Mouse (Mus musculus): ENCODE results near the gene Plaur. TPM values are rescaled to one million over a fixed set of nuclear protein-coding genes. Genes with fewer than 3 reads are reported as not detected.
"Not testable (repeated sequence)": the region's sequence is repeated elsewhere in the genome, so short reads cannot be mapped to it uniquely, and the experiment has no call there.

The Plaur gene
- total RNA-seq, 2 experiments from 2014 or later, result 3.5 to 4.0 TPM

DNA sequence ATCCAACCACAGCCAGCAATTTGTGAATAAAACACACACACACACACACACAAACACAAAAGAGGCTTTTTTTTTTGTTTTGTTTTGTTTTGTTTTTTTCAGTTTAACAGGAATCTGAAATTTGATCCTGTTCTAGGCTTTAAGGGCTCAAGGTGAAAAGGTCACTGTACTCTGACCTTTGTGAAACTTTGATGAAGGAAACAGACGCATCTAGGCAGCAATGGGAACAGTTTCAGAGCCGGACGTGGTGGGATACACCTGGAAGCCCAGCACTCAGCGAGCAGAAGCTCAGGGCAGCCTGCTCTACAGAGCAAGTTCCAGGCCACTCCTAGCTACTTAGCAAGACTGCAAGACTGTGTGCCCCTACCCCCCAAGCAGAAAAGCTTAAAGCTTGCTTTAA lies 42.6 kb downstream of the Plaur start:
- intact Hi-C loops (cut with DNase I), result loop anchor here (5.0 kb wide), 1 partner anchor 33 kb away; no protein-coding TSS in a partner anchor
- DNase-seq, result no peak

DNA sequence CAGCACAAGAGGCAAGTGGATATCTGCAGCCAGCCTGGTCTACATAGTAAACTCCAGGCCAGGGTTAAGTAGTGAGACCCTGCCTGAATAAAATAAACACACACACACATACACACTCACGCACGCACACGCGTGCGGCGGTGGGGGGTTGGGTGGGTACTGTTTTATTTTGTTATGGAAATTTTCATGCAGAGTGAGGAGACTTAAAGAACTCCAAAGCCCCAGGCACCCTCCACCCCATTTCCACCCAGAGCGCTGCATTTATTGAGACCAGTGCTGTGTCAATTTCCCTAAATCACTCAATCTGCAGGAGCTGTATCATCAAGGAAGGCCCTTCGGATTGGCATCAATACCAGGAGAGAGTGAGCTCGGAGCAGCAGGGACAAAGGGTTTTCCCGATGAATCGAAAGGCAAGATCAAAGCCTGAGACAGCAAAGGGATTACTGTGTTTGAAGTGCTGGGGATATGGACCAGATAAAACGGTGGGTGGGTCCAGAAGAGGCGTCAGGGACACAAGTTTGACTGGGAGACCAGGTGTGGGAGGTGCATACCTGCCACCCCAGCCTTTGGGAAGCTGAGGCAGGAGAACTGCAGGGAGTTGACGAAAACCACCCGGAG lies 43.3 kb downstream of the Plaur start:
- no peak for DNase-seq
- intact Hi-C loops (cut with DNase I), result loop anchor here (5.0 kb wide), 1 partner anchor 33 kb away; no protein-coding TSS in a partner anchor

- peak; percentile 23 to 41 for DNase-seq
- intact Hi-C loops (cut with DNase I), result loop anchor here (5.0 kb wide), 1 partner anchor 34 kb away; no protein-coding TSS in a partner anchor
Measured at GRCm38 (mm10) chr7:24506065-24506459, 43.8 kb downstream of the Plaur start.

DNA sequence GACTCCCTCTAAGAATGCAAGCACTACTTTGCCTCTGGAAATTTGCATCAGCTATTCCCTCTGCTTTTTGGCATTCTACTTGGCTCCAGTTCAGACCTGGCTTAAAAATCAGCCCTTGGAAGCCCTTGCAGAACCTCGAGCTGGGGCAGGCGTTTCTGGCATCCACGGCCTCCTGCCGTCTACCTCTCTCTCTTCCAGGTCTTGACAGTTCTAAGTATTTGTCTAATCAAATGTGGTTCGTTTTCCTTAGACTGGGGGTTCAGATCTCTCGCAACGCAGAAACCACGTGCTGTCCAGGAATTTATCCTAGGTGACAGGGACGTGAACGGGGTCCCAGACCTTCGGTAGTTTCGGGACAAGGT lies 44.2 kb downstream of the Plaur start:
- peak; percentile 25 to 74 for DNase-seq
- intact Hi-C loops (cut with DNase I), result loop anchor here (5.0 kb wide), 1 partner anchor 34 kb away; no protein-coding TSS in a partner anchor

GRCm38 (mm10) chr7:24506838-24507725 lies 44.8 kb downstream of the Plaur start, which contains the start of gene Zfp428:
TSS of gene Zfp428 (plus strand) at chr7:24507006.
- DNase-seq, result peak; percentile 91
- intact Hi-C loops (cut with DNase I), result loop anchor here (1.0 to 5.0 kb wide), 2 partner anchors 23 to 35 kb away; partner anchors contain the start of gene Irgq

GRCm38 (mm10) chr7:24507726-24508114 lies 45.4 kb downstream of the Plaur start:
- intact Hi-C loops (cut with DNase I), result loop anchor here (1.0 to 5.0 kb wide), 2 partner anchors 23 to 35 kb away; partner anchors contain the start of gene Irgq

DNA sequence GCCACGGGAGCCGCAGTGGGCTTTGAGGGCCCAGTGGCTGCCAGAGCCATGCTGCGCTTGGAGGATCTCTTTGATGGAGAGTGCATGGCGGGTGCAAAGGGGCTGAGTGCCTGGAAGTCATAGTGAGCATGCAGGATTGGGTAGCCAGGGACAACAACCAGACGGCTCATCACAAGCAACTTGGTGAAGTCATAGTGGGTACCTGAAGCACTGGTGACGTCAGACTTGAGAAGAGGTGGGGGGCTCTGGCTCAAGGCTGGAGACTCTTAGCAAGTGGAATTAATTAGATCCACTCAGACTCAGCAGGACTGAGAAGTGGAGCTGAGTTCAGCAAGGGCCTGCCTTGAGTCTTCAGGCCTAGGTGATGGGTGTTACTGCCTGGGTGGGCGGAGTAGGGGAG lies 50.1 kb downstream of the Plaur start, which contains the start of gene AC161166.1:
Gene AC161166.1, minus strand, starts transcription at position 101 of the 400 bp plus-strand sequence.
- intact Hi-C loops (cut with DNase I), result no loop called here
- no peak for DNase-seq

More at GRCm38 (mm10) chr7:24507726-24508114, 45.4 kb downstream of the Plaur start:
- no peak for DNase-seq

DNA sequence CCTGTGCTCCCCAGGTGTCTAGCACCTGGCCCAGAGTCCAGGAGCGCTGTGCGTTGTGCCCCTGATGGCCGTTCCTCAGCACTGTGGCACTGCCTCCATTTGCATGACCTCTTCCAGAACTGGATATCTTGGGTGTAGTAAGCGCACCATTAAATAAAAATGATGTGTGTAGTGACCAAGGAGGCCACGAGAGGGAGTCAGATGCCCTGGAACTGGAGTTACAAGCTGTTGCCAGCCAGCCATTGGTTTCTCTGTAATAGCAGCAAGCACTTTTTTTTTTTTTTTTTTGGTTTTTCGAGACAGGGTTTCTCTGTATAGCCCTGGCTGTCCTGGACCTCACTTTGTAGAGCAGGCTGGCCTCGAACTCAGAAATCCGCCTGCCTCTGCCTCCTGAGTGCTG lies 54.0 kb downstream of the Plaur start:
- intact Hi-C loops (cut with DNase I); DNase-seq: not testable (repeated sequence)

DNA sequence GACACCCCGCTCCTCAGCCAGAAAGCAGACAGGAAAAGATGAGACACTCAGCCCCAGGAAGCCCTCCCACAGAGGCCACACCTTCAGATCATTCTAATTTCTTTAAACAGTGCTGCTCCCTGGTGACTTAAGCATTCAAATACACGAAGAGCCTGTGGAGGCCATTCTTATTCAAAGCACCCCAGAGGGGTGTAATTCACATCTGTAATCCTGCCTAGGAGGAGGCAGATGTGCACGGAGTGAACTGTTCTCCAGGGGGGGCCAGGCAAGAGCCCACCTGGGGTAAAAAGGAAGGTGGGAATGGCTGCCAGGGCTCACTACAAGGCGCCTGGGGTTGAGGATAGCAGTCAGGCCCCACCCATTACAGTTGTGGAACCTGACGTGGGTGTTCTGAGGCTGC lies 54.8 kb downstream of the Plaur start:
- intact Hi-C loops (cut with DNase I), result no loop called here
- DNase-seq, result no peak

DNA sequence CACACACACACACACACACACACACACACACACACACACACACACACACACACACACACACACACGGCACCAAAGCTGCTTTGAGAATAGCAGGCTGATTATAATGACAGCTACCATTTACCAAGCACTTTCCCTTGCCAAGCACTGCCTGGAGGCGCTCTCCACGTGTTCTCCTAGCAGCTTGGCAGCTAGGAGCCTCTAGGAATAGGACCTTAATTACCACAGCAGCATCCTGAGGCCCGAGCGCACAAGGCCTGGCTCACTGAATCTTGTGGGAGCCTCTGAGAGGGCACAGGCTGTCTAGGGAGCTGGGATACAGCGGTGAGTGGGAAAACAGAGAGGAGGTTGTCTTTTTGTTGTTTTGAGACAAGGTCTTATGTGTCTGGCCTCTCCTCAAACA lies 55.4 kb downstream of the Plaur start:
- intact Hi-C loops (cut with DNase I), result no loop called here
- DNase-seq, result no peak

GRCm38 (mm10) chr7:24519130-24519529 lies 56.8 kb downstream of the Plaur start:
- intact Hi-C loops (cut with DNase I), result no loop called here
- DNase-seq, result no peak

GRCm38 (mm10) chr7:24520054-24520453 lies 57.8 kb downstream of the Plaur start:
- DNase-seq; intact Hi-C loops (cut with DNase I): not testable (repeated sequence)

- intact Hi-C loops (cut with DNase I), result no loop called here
Measured at GRCm38 (mm10) chr7:24522805-24523204, 60.5 kb downstream of the Plaur start.

DNA sequence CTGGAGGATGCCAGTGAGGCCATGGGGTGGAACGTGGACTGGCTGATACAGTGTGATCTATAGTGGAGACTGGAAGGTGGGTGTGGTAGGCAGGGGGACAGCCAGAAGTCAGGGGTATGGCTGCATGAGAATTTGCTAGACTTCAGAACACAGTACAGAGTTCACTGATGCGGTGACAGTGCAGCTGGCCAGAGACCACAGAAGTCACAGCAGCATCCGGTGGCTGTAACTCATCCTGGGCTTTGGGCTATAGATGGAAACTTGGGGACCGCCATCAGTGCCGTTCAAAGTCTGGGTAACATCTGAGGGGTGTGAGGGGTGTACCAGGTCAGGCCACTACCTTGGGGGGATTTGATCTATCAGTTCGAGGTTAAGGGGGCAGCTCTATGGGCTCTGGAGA lies 61.4 kb downstream of the Plaur start:
- intact Hi-C loops (cut with DNase I), result no loop called here
- DNase-seq, result no peak

More at GRCm38 (mm10) chr7:24522805-24523204, 60.5 kb downstream of the Plaur start:
- DNase-seq, result no peak

DNA sequence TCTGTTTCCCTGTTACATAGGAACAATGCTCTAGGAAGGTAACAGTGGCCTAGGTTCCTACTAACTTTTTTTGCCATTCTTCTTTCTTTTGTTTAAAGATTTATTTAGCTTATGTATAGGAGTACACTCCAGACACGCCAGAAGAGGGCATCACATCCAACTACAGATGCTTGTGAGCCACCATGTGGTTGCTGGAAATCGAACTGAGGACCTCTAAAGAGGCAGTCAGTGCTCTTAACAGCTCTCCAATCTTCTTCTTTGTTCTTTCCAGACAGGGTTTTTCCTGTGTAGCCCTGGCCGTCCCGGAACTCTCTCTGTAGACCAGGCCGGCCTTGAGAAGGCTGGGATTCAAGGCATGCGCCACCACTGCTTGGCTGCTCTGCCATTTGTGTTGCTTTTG lies 62.7 kb downstream of the Plaur start:
- no peak for DNase-seq
- intact Hi-C loops (cut with DNase I), result no loop called here

Other genes starting within 250 kb of the Plaur start
- gene Zfp109, start 224.9 kb upstream of the Plaur start, total RNA-seq (2021), result 1 to 10 TPM; 1.9 to 2.1 TPM
- 1 to 10 TPM; 1.8 to 1.9 TPM for gene Zfp108, start 207.7 kb upstream of the Plaur start, total RNA-seq (2021)
- 1 to 10 TPM; 3.1 to 4.9 TPM for gene Zfp93, start 192.1 kb upstream of the Plaur start, total RNA-seq (2021)
- gene Zfp61, start 161.3 kb upstream of the Plaur start, total RNA-seq (2021), result 1 to 10 TPM; 3.3 to 4.0 TPM
- gene Zfp94, start 145.8 kb upstream of the Plaur start, total RNA-seq (2021), result 1 to 10 TPM; 1.7 to 2.1 TPM
- not detected for gene Tescl, start 128.5 kb upstream of the Plaur start, total RNA-seq (2021)
- gene Lypd5, start 113.3 kb upstream of the Plaur start, total RNA-seq (2021), result not detected
- gene Kcnn4, start 92.2 kb upstream of the Plaur start, total RNA-seq (2021), result 1 to 10 TPM; 1.0 to 3.3 TPM
- 10 to 100 TPM in 1 of 2 experiments, 1 to 10 TPM in 1; 9.4 to 10.2 TPM for gene Smg9, start 62.9 kb upstream of the Plaur start, total RNA-seq (2021)
- gene Irgc1, start 10.2 kb upstream of the Plaur start, total RNA-seq (2021), result not detected
- 10 to 100 TPM; 14.3 to 14.7 TPM for gene Cadm4, start 19.5 kb downstream of the Plaur start, total RNA-seq (2021)
- gene Zfp428, start 44.5 kb downstream of the Plaur start, total RNA-seq (2021), result 10 to 100 TPM; 13.8 to 14.7 TPM
- not detected for gene AC161166.1, start 50.0 kb downstream of the Plaur start, total RNA-seq (2021)
- 10 to 100 TPM; 18.2 to 19.5 TPM for gene Irgq, start 68.2 kb downstream of the Plaur start, total RNA-seq (2021)
- not detected for gene Pinlyp, start 83.6 kb downstream of the Plaur start, total RNA-seq (2021)
- 10 to 100 TPM; 23.8 to 26.3 TPM for gene Xrcc1, start 83.8 kb downstream of the Plaur start, total RNA-seq (2021)
- gene Ethe1, start 125.1 kb downstream of the Plaur start, total RNA-seq (2021), result 10 to 100 TPM; 29.8 to 30.1 TPM
- under 1 TPM; 0.12 TPM for gene Zfp575, start 125.2 kb downstream of the Plaur start, total RNA-seq (2021)
- gene Phldb3, start 148.3 kb downstream of the Plaur start, total RNA-seq (2021), result under 1 TPM; 0.51 to 0.55 TPM
- not detected for gene Lypd3, start 174.1 kb downstream of the Plaur start, total RNA-seq (2021)
- gene Tex101, start 214.2 kb downstream of the Plaur start, total RNA-seq (2021), result not detected
- not detected for gene BC049730, start 246.8 kb downstream of the Plaur start, total RNA-seq (2021)

Data from heart, postnatal 14 days (tissue).